Mouse (Mus musculus): ENCODE measurements at regions not wholly inside any gene's neighbourhood (a gene's known extent, or its start where the extent isn't known, plus 50 kb on each side); places are given as distances from the start of the nearest gene placed in this dataset.
A peak's percentile ranks its signal among the peaks of the same experiment; 100 is the strongest.

DNA sequence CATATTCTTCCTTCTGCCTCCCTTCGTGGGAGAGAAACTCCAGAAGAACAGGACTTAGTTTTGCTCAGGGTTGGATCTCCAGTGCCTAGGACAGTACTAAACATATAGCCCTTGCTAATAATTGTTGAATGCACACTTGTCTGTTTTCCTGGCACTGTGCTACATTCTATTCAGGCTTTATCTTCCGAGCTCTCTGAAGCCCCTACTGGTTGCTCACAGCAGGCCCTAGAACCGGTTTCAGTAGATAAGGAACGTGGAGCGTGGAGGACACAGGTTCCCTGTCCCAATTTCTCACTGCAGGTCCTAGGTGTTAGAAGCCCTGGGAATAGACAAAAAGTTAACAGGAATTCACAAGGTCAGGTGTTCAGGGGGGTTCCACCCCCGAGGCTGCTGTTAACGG lies 59.4 kb upstream of the Jdp2 start:
- Histone ChIP-seq H3K27ac (ENCODE audit: low read depth) (no peak overlapping the region), H3K4me3 (ENCODE audit: low read depth, low read length) (no peak overlapping the region), H3K27me3 (ENCODE audit: control insufficient read depth, insufficient read depth, low read length) (no peaks in the 10 kb centered on the region), H3K4me2 (ENCODE audit: low read depth, low read length) (no peak overlapping the region), H3K9ac (replicated peaks; ENCODE audit: low read depth, low read length) (no peak overlapping the region), H3K36me3 (replicated peaks; ENCODE audit: control insufficient read depth, insufficient read depth, low read length) (no peaks in the 10 kb centered on the region), H3K9me3 (replicated peaks; ENCODE audit: control insufficient read depth, low read length) (no peaks in the 10 kb centered on the region), H3K4me1 (ENCODE audit: control insufficient read depth, insufficient read depth) (peaks cover 14% of the 10 kb centered on the region; the same call in 1 of the 2 replicates)
- DNase-seq (ENCODE audit: low spot score) = no peak
- WGBS = 30% methylated on average over 7 of the region's 7 CpGs
- peak; percentile 39; the same call in 1 of the 2 replicates for ATAC-seq (ENCODE audit: insufficient read depth, low read depth)
- TF ChIP-seq EP300 (IDR thresholded peaks at IDR 0.05; ENCODE audit: low read depth) (no peak), CTCF (IDR thresholded peaks at IDR 0.05; ENCODE audit: low read depth) (peak; percentile 30)

DNA sequence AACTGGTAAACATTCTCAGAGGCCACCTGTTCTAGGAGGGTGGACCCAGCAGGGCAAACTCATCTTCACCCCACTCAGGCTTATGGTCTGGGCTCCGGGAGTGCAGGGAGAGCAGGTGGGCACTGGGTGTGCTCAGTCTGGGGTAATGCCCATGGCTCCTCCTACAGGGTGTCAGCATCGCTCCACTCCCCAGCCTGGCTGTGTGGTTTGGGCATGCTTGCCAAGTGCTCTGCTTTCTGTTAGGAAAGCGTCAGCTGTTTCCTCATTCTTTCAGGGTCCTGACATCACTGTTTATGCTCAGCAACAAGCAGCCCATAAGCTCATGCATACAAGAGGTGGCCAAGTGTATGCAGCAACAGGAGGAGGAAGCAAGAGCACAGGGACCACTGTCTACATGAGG lies 57.7 kb upstream of the Jdp2 start:
- Histone ChIP-seq H3K4me2 (ENCODE audit: low read depth, low read length) (no peak overlapping the region), H3K27ac (ENCODE audit: low read depth) (peak overlapping the region; percentile 44), H3K27me3 (ENCODE audit: control insufficient read depth, insufficient read depth, low read length) (no peaks in the 10 kb centered on the region), H3K4me1 (ENCODE audit: control insufficient read depth, insufficient read depth) (peaks cover 23% of the 10 kb centered on the region), H3K9ac (replicated peaks; ENCODE audit: low read depth, low read length) (no peak overlapping the region), H3K9me3 (replicated peaks; ENCODE audit: control insufficient read depth, low read length) (no peaks in the 10 kb centered on the region), H3K36me3 (replicated peaks; ENCODE audit: control insufficient read depth, insufficient read depth, low read length) (no peaks in the 10 kb centered on the region), H3K4me3 (ENCODE audit: low read depth, low read length) (no peak overlapping the region)
- 8% methylated on average over 3 of the region's 3 CpGs for WGBS
- DNase-seq (ENCODE audit: low spot score) (peak; percentile 91), ATAC-seq (ENCODE audit: insufficient read depth, low read depth) (peak; percentile 88)
- TF ChIP-seq EP300 (IDR thresholded peaks at IDR 0.05; ENCODE audit: low read depth) (no peak), CTCF (IDR thresholded peaks at IDR 0.05; ENCODE audit: low read depth) (peak; percentile 19; the same call in 1 of the 2 replicates)

DNA sequence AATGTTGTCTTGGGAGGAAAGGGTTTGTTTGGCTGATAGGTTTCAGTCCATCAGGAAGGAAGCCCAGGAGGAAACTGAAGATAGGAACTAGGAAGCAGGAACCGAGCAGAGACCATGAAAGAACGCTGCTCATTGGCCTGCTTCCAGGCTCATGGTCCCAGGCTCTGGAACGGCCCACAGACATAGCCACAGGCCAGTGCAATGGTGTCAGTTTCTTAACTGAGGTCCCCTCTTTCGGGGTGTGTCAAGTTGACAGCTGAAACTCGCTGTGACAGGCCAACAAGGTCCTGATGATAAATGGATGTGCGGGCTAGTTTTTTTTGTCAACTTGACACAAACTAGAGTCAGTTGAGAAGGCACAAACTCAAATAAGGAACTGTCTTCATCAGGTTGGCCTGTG lies 55.9 kb upstream of the Jdp2 start:
- peaks cover 23% of the 10 kb centered on the region for H3K4me1 ChIP-seq (ENCODE audit: control insufficient read depth, insufficient read depth)
- no peaks in the 10 kb centered on the region for H3K9me3 ChIP-seq (replicated peaks; ENCODE audit: control insufficient read depth, low read length)
- ATAC-seq (ENCODE audit: insufficient read depth, low read depth) (no peak), DNase-seq (ENCODE audit: low spot score) (no peak)
- WGBS = 60% methylated on average over 6 of the region's 6 CpGs
- H3K4me3 ChIP-seq (ENCODE audit: low read depth, low read length) = no peak overlapping the region
- H3K27me3 ChIP-seq (ENCODE audit: control insufficient read depth, insufficient read depth, low read length) = no peaks in the 10 kb centered on the region
- H3K9ac ChIP-seq (replicated peaks; ENCODE audit: low read depth, low read length) = no peak overlapping the region
- no peak overlapping the region for H3K27ac ChIP-seq (ENCODE audit: low read depth)
- no peak for TF ChIP-seq EP300 (IDR thresholded peaks at IDR 0.05; ENCODE audit: low read depth)
- no peak for TF ChIP-seq CTCF (IDR thresholded peaks at IDR 0.05; ENCODE audit: low read depth)
- no peaks in the 10 kb centered on the region for H3K36me3 ChIP-seq (replicated peaks; ENCODE audit: control insufficient read depth, insufficient read depth, low read length)
- H3K4me2 ChIP-seq (ENCODE audit: low read depth, low read length) = no peak overlapping the region

DNA sequence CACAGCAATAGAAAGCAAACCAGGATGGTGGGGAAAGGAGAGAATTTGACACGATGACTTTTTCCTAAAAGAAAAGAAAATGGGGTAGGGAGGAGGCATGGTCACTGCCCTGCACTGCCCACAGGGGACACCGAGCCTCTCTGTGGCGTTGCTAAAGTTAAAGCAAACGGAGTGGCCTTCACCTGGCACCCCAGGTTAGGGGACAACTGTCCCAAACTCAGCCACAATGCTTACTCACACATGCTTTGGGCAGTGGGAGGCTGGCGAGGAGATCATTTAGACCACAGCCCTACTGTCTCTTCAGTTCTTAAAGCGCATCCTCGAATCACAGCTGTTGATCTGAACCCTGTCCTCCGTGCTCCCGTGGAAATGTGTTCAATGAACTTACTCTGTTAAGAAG lies 55.3 kb upstream of the Jdp2 start:
- TF ChIP-seq EP300 (IDR thresholded peaks at IDR 0.05; ENCODE audit: low read depth) (no peak), CTCF (IDR thresholded peaks at IDR 0.05; ENCODE audit: low read depth) (no peak)
- Histone ChIP-seq H3K4me1 (ENCODE audit: control insufficient read depth, insufficient read depth) (peaks cover 26% of the 10 kb centered on the region), H3K9me3 (replicated peaks; ENCODE audit: control insufficient read depth, low read length) (no peaks in the 10 kb centered on the region), H3K36me3 (replicated peaks; ENCODE audit: control insufficient read depth, insufficient read depth, low read length) (no peaks in the 10 kb centered on the region), H3K27ac (ENCODE audit: low read depth) (no peak overlapping the region), H3K4me2 (ENCODE audit: low read depth, low read length) (no peak overlapping the region), H3K27me3 (ENCODE audit: control insufficient read depth, insufficient read depth, low read length) (no peaks in the 10 kb centered on the region), H3K4me3 (ENCODE audit: low read depth, low read length) (no peak overlapping the region), H3K9ac (replicated peaks; ENCODE audit: low read depth, low read length) (no peak overlapping the region)
- 90% methylated on average over 9 of the region's 9 CpGs for WGBS
- ATAC-seq (ENCODE audit: insufficient read depth, low read depth) = no peak
- DNase-seq (ENCODE audit: low spot score) = no peak

DNA sequence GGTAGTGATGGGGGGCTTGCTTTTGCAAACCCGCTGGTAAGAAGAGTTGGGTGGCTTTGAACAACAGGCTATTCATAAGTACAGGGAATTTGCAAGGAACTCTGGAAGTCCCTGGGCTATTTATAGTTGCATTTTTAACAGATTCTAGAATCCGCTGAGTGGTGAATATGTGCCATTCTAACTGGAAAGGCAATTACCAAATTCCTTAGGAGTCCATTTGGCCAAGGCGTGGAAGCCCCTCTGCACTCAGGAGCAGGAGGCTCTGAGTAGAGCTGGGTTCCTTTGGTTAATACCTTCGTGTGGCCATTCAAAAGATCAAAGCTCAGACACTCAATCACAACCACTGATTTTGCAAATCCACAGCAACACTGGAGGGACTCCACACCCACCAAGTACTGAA lies 54.0 kb upstream of the Jdp2 start:
- no peak overlapping the region for H3K27ac ChIP-seq (ENCODE audit: low read depth)
- H3K9me3 ChIP-seq (replicated peaks; ENCODE audit: control insufficient read depth, low read length) = no peaks in the 10 kb centered on the region
- no peaks in the 10 kb centered on the region for H3K27me3 ChIP-seq (ENCODE audit: control insufficient read depth, insufficient read depth, low read length)
- ATAC-seq (ENCODE audit: insufficient read depth, low read depth) (no peak), DNase-seq (ENCODE audit: low spot score) (no peak)
- no peak overlapping the region for H3K9ac ChIP-seq (replicated peaks; ENCODE audit: low read depth, low read length)
- H3K4me3 ChIP-seq (ENCODE audit: low read depth, low read length) = no peak overlapping the region
- WGBS = 44% methylated on average over 4 of the region's 4 CpGs
- no peak for TF ChIP-seq CTCF (IDR thresholded peaks at IDR 0.05; ENCODE audit: low read depth)
- TF ChIP-seq EP300 (IDR thresholded peaks at IDR 0.05; ENCODE audit: low read depth) = no peak
- no peaks in the 10 kb centered on the region for H3K36me3 ChIP-seq (replicated peaks; ENCODE audit: control insufficient read depth, insufficient read depth, low read length)
- no peak overlapping the region for H3K4me2 ChIP-seq (ENCODE audit: low read depth, low read length)
- peaks cover 22% of the 10 kb centered on the region for H3K4me1 ChIP-seq (ENCODE audit: control insufficient read depth, insufficient read depth)

DNA sequence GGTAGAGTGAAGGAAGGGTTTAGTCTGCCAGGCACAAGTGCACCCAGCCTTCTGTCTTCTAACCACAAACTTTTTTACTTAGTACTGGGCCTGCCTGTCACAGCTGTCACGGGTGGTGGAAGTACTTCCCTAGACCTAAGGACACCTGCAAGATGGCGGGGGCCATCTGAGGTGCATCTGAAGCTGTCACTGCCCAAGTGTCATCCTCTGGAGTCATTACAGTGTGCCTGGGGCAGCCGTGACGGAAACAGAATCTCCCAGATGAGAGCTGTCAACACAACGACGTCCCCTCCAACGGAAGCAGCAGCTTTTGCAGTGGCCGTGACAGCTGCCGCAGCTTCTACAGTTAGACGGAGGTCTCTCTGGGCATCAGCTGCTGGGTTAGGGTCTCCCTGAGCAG lies 53.1 kb upstream of the Jdp2 start:
- peak overlapping the region; percentile 28; the same call in 1 of the 2 replicates for H3K27ac ChIP-seq (ENCODE audit: low read depth)

More for the DNA sequence above, 53.1 kb upstream of the Jdp2 start:
- no peak for TF ChIP-seq EP300 (IDR thresholded peaks at IDR 0.05; ENCODE audit: low read depth)
- no peaks in the 10 kb centered on the region for H3K36me3 ChIP-seq (replicated peaks; ENCODE audit: control insufficient read depth, insufficient read depth, low read length)
- ATAC-seq (ENCODE audit: insufficient read depth, low read depth) (no peak), DNase-seq (ENCODE audit: low spot score) (no peak)
- H3K9ac ChIP-seq (replicated peaks; ENCODE audit: low read depth, low read length) = no peak overlapping the region
- peaks cover 22% of the 10 kb centered on the region for H3K4me1 ChIP-seq (ENCODE audit: control insufficient read depth, insufficient read depth)
- 30% methylated on average over 10 of the region's 10 CpGs for WGBS
- H3K27me3 ChIP-seq (ENCODE audit: control insufficient read depth, insufficient read depth, low read length) = no peaks in the 10 kb centered on the region
- no peaks in the 10 kb centered on the region for H3K9me3 ChIP-seq (replicated peaks; ENCODE audit: control insufficient read depth, low read length)
- H3K4me3 ChIP-seq (ENCODE audit: low read depth, low read length) = no peak overlapping the region
- no peak overlapping the region for H3K4me2 ChIP-seq (ENCODE audit: low read depth, low read length)

Measured in heart, postnatal 0 days (tissue).